Mouse (Mus musculus): ENCODE data around the gene Nmbr. TPM values are rescaled to one million over a fixed set of nuclear protein-coding genes. Genes with fewer than 3 reads are reported as not detected.

The Nmbr gene
- polyA plus RNA-seq, 1 experiment from 2014 or later = 1.0 TPM

GRCm38 (mm10) chr10:14725671-14726070 is 20.3 kb downstream of the Nmbr start:
- H3K36me3 ChIP-seq (ENCODE audit: insufficient read depth, low read length) = no peaks in the 10 kb centered on the region
- no peak for ATAC-seq (ENCODE audit: low FRiP score, low TSS enrichment)
- H3K9me3 ChIP-seq (ENCODE audit: low read length) = no peaks in the 10 kb centered on the region
- H3K27me3 ChIP-seq (ENCODE audit: insufficient read depth, low read length) = no peaks in the 10 kb centered on the region
- WGBS = 70% methylated on average over 9 of the region's 9 CpGs
- H3K4me3 ChIP-seq (ENCODE audit: low read length) = no peak overlapping the region
- no peak overlapping the region for H3K9ac ChIP-seq (replicated peaks; ENCODE audit: low read length)
- H3K4me1 ChIP-seq (ENCODE audit: insufficient read depth, low read length) = no peaks in the 10 kb centered on the region
- H3K4me2 ChIP-seq (replicated peaks; ENCODE audit: low read depth, low read length) = no peak overlapping the region
- H3K27ac ChIP-seq (ENCODE audit: low read length) = no peak overlapping the region

- ATAC-seq (ENCODE audit: low FRiP score, low TSS enrichment) = no peak
- no peak overlapping the region for H3K9ac ChIP-seq (replicated peaks; ENCODE audit: low read length)
- H3K4me2 ChIP-seq (replicated peaks; ENCODE audit: low read depth, low read length) = no peak overlapping the region
- no peaks in the 10 kb centered on the region for H3K36me3 ChIP-seq (ENCODE audit: insufficient read depth, low read length)
- no peaks in the 10 kb centered on the region for H3K4me1 ChIP-seq (ENCODE audit: insufficient read depth, low read length)
- H3K27ac ChIP-seq (ENCODE audit: low read length) = no peak overlapping the region
- H3K27me3 ChIP-seq (ENCODE audit: insufficient read depth, low read length) = no peaks in the 10 kb centered on the region
- H3K9me3 ChIP-seq (ENCODE audit: low read length) = no peaks in the 10 kb centered on the region
- 6% methylated on average over 2 of the region's 2 CpGs for WGBS
- no peak overlapping the region for H3K4me3 ChIP-seq (ENCODE audit: low read length)
These were observed 28.9 kb downstream of the Nmbr start for GRCm38 (mm10) chr10:14734285-14734684.

GRCm38 (mm10) chr10:14759665-14760558 is 54.5 kb downstream of the Nmbr start:
- Histone ChIP-seq H3K36me3 (ENCODE audit: insufficient read depth, low read length) (no peaks in the 10 kb centered on the region), H3K4me2 (replicated peaks; ENCODE audit: low read depth, low read length) (peak overlapping the region; percentile 71), H3K9me3 (ENCODE audit: low read length) (no peaks in the 10 kb centered on the region), H3K4me1 (ENCODE audit: insufficient read depth, low read length) (0 out of 2 replicates have a peak, but pooled peaks cover 7% of the 10 kb centered on the region), H3K4me3 (ENCODE audit: low read length) (peak overlapping the region; percentile 39), H3K9ac (replicated peaks; ENCODE audit: low read length) (0 out of 2 replicates have a peak overlapping the region, but pooled peaks have one; percentile 9), H3K27ac (ENCODE audit: low read length) (no peak overlapping the region), H3K27me3 (ENCODE audit: insufficient read depth, low read length) (peaks cover 18% of the 10 kb centered on the region)
- WGBS = 2% methylated on average over 35 of the region's 35 CpGs
- no peak for ATAC-seq (ENCODE audit: low FRiP score, low TSS enrichment)

GRCm38 (mm10) chr10:14760618-14761017 is 55.2 kb downstream of the Nmbr start:
- H3K4me2 ChIP-seq (replicated peaks; ENCODE audit: low read depth, low read length) = peak overlapping the region; percentile 71
- no peak for ATAC-seq (ENCODE audit: low FRiP score, low TSS enrichment)
- H3K27me3 ChIP-seq (ENCODE audit: insufficient read depth, low read length) = peaks cover 18% of the 10 kb centered on the region
- no peak overlapping the region for H3K27ac ChIP-seq (ENCODE audit: low read length)
- H3K9ac ChIP-seq (replicated peaks; ENCODE audit: low read length) = no peak overlapping the region
- H3K36me3 ChIP-seq (ENCODE audit: insufficient read depth, low read length) = no peaks in the 10 kb centered on the region
- H3K4me3 ChIP-seq (ENCODE audit: low read length) = peak overlapping the region; percentile 39
- no peaks in the 10 kb centered on the region for H3K9me3 ChIP-seq (ENCODE audit: low read length)
- H3K4me1 ChIP-seq (ENCODE audit: insufficient read depth, low read length) = 0 out of 2 replicates have a peak, but pooled peaks cover 7% of the 10 kb centered on the region
- WGBS = 17% methylated on average over 8 of the region's 8 CpGs

GRCm38 (mm10) chr10:14770227-14770910 is 65.0 kb downstream of the Nmbr start:
- 85% methylated on average over 10 of the region's 10 CpGs for WGBS
- Histone ChIP-seq H3K27me3 (ENCODE audit: insufficient read depth, low read length) (no peaks in the 10 kb centered on the region), H3K27ac (ENCODE audit: low read length) (no peak overlapping the region), H3K9ac (replicated peaks; ENCODE audit: low read length) (no peak overlapping the region), H3K4me3 (ENCODE audit: low read length) (no peak overlapping the region), H3K9me3 (ENCODE audit: low read length) (no peaks in the 10 kb centered on the region), H3K36me3 (ENCODE audit: insufficient read depth, low read length) (no peaks in the 10 kb centered on the region), H3K4me2 (replicated peaks; ENCODE audit: low read depth, low read length) (no peak overlapping the region), H3K4me1 (ENCODE audit: insufficient read depth, low read length) (no peaks in the 10 kb centered on the region)
- no peak for ATAC-seq (ENCODE audit: low FRiP score, low TSS enrichment)

- no peak for ATAC-seq (ENCODE audit: low FRiP score, low TSS enrichment)
- WGBS = 82% methylated on average over 2 of the region's 2 CpGs
- Histone ChIP-seq H3K9me3 (ENCODE audit: low read length) (no peaks in the 10 kb centered on the region), H3K27me3 (ENCODE audit: insufficient read depth, low read length) (no peaks in the 10 kb centered on the region), H3K27ac (ENCODE audit: low read length) (no peak overlapping the region), H3K4me1 (ENCODE audit: insufficient read depth, low read length) (no peaks in the 10 kb centered on the region), H3K36me3 (ENCODE audit: insufficient read depth, low read length) (no peaks in the 10 kb centered on the region), H3K9ac (replicated peaks; ENCODE audit: low read length) (no peak overlapping the region), H3K4me2 (replicated peaks; ENCODE audit: low read depth, low read length) (no peak overlapping the region), H3K4me3 (ENCODE audit: low read length) (no peak overlapping the region)
These were observed 69.1 kb downstream of the Nmbr start for GRCm38 (mm10) chr10:14774499-14774898.

- ATAC-seq (ENCODE audit: low FRiP score, low TSS enrichment) = no peak
- Histone ChIP-seq H3K4me1 (ENCODE audit: insufficient read depth, low read length) (no peaks in the 10 kb centered on the region), H3K4me2 (replicated peaks; ENCODE audit: low read depth, low read length) (no peak overlapping the region), H3K9ac (replicated peaks; ENCODE audit: low read length) (no peak overlapping the region), H3K4me3 (ENCODE audit: low read length) (no peak overlapping the region), H3K27ac (ENCODE audit: low read length) (no peak overlapping the region), H3K9me3 (ENCODE audit: low read length) (no peaks in the 10 kb centered on the region), H3K36me3 (ENCODE audit: insufficient read depth, low read length) (no peaks in the 10 kb centered on the region), H3K27me3 (ENCODE audit: insufficient read depth, low read length) (no peaks in the 10 kb centered on the region)
- 71% methylated on average over 2 of the region's 2 CpGs for WGBS
These were observed 84.6 kb downstream of the Nmbr start for GRCm38 (mm10) chr10:14789969-14790368.

GRCm38 (mm10) chr10:14816970-14817369 is 111.6 kb downstream of the Nmbr start:
- ATAC-seq (ENCODE audit: low FRiP score, low TSS enrichment) = no peak
- WGBS = 47% methylated on average over 4 of the region's 4 CpGs
- Histone ChIP-seq H3K9ac (replicated peaks; ENCODE audit: low read length) (no peak overlapping the region), H3K27ac (ENCODE audit: low read length) (no peak overlapping the region), H3K4me2 (replicated peaks; ENCODE audit: low read depth, low read length) (no peak overlapping the region), H3K4me1 (ENCODE audit: insufficient read depth, low read length) (no peaks in the 10 kb centered on the region), H3K9me3 (ENCODE audit: low read length) (no peaks in the 10 kb centered on the region), H3K4me3 (ENCODE audit: low read length) (no peak overlapping the region), H3K36me3 (ENCODE audit: insufficient read depth, low read length) (no peaks in the 10 kb centered on the region), H3K27me3 (ENCODE audit: insufficient read depth, low read length) (no peaks in the 10 kb centered on the region)

Measured in kidney, embryonic 16.5 days (tissue).